Mouse (Mus musculus) large intestine, adult 2 months (tissue): ENCODE data around the gene Ubxn7. TPM values are rescaled to one million over a fixed set of nuclear protein-coding genes. Genes with fewer than 3 reads are reported as not detected.
A peak's percentile ranks its signal among the peaks of the same experiment; 100 is the strongest.

Source experiments
- DNase-seq: peaks from one replicate; pipeline ENCODE4 v3.0.0-alpha.2; 2012; ENCODE audit warnings: low read depth, low spot score
- WGBS: fragments of 180-500 bp; shearing (Covaris S2); methylation state at CpG from one replicate; pipeline ENCODE4 v1.1.7; 2018; 5-methylcytosine and 5-hydroxymethylcytosine counted together
- polyA plus RNA-seq: library from polyadenylated mRNA; depleted of rRNA; stranded (reverse); fragments of >200 nt; gene quantifications from 2 replicates; pipeline ENCODE4 v1.2.3, GENCODE M21; 2012

Gene Ubxn7
- polyA plus RNA-seq, 1 experiment = 2.1 TPM

GRCm38 (mm10) chr16:32371351-32371750 lies 39.3 kb downstream of the Ubxn7 start:
- no peak for DNase-seq
- WGBS = 81% methylated on average over 4 of the region's 4 CpGs

GRCm38 (mm10) chr16:32379575-32379974 lies 47.5 kb downstream of the Ubxn7 start:
- DNase-seq = no peak
- 99% methylated on average over 2 of the region's 2 CpGs for WGBS

GRCm38 (mm10) chr16:32382901-32383300 lies 50.8 kb downstream of the Ubxn7 start:
- DNase-seq = no peak

- WGBS = 72% methylated on average over 2 of the region's 2 CpGs
Observed at GRCm38 (mm10) chr16:32384885-32385284, 52.8 kb downstream of the Ubxn7 start.

GRCm38 (mm10) chr16:32386826-32387225 lies 54.8 kb downstream of the Ubxn7 start:
- WGBS = 78% methylated on average over 3 of the region's 3 CpGs
- no peak for DNase-seq

More at GRCm38 (mm10) chr16:32384885-32385284, 52.8 kb downstream of the Ubxn7 start:
- no peak for DNase-seq

- DNase-seq = no peak
Observed at GRCm38 (mm10) chr16:32389049-32389448, 57.0 kb downstream of the Ubxn7 start.

- 78% methylated on average over 3 of the region's 3 CpGs for WGBS
- DNase-seq = no peak
Observed at GRCm38 (mm10) chr16:32389841-32390240, 57.8 kb downstream of the Ubxn7 start.

- no peak for DNase-seq
- WGBS = 91% methylated on average over 3 of the region's 3 CpGs
Observed at GRCm38 (mm10) chr16:32390882-32391281, 58.8 kb downstream of the Ubxn7 start.

- DNase-seq = no peak
- 68% methylated on average over 6 of the region's 6 CpGs for whole genome bisulfite sequencing
Observed at GRCm38 (mm10) chr16:32395679-32396540, 63.9 kb downstream of the Ubxn7 start.

GRCm38 (mm10) chr16:32396541-32396835 lies 64.4 kb downstream of the Ubxn7 start:
- no peak for DNase-seq
- WGBS = 65% methylated on average over 3 of the region's 3 CpGs

- DNase-seq = no peak
- 44% methylated on average over 3 of the region's 3 CpGs for WGBS
Observed at GRCm38 (mm10) chr16:32398206-32398605, 66.1 kb downstream of the Ubxn7 start.

GRCm38 (mm10) chr16:32400267-32400666 lies 68.2 kb downstream of the Ubxn7 start, which contains the start of gene Tm4sf19:
TSS of gene Tm4sf19 (plus strand) at chr16:32400506.
- no peak for DNase-seq
- 77% methylated on average over 7 of the region's 7 CpGs for WGBS

GRCm38 (mm10) chr16:32401335-32401965 lies 69.4 kb downstream of the Ubxn7 start:
- DNase-seq = no peak
- WGBS = 81% methylated on average over 9 of the region's 9 CpGs

- no peak for DNase-seq
- WGBS = 83% methylated on average over 3 of the region's 3 CpGs
Observed at GRCm38 (mm10) chr16:32402818-32403217, 70.8 kb downstream of the Ubxn7 start.

GRCm38 (mm10) chr16:32405716-32406115 lies 73.7 kb downstream of the Ubxn7 start:
- no peak for DNase-seq
- WGBS = 97% methylated on average over 9 of the region's 9 CpGs

- DNase-seq = no peak
- WGBS = 83% methylated on average over 6 of the region's 6 CpGs
Observed at GRCm38 (mm10) chr16:32406671-32407070, 74.6 kb downstream of the Ubxn7 start.

- WGBS = 73% methylated on average over 10 of the region's 10 CpGs
- DNase-seq = no peak
Observed at GRCm38 (mm10) chr16:32407730-32408129, 75.7 kb downstream of the Ubxn7 start.

- WGBS = 18% methylated on average over 1 of the region's 1 CpGs
- no peak for DNase-seq
Observed at GRCm38 (mm10) chr16:32417457-32417856, 85.4 kb downstream of the Ubxn7 start.

GRCm38 (mm10) chr16:32419517-32420483 lies 87.7 kb downstream of the Ubxn7 start, which contains the start of gene Tctex1d2:
TSS of gene Tctex1d2 (plus strand) at chr16:32419702.
- DNase-seq = peak; percentile 65
- 1% methylated on average over 45 of the region's 45 CpGs for WGBS

- WGBS = 75% methylated on average over 3 of the region's 3 CpGs
- no peak for DNase-seq
Observed at GRCm38 (mm10) chr16:32427506-32427905, 95.4 kb downstream of the Ubxn7 start.
